Mouse (Mus musculus): ENCODE measurements around the gene Prl2c2.
"Not testable (repeated sequence)": the region's sequence is repeated elsewhere in the genome, so short reads cannot be mapped to it uniquely, and the experiment has no call there.

Gene Prl2c2

DNA sequence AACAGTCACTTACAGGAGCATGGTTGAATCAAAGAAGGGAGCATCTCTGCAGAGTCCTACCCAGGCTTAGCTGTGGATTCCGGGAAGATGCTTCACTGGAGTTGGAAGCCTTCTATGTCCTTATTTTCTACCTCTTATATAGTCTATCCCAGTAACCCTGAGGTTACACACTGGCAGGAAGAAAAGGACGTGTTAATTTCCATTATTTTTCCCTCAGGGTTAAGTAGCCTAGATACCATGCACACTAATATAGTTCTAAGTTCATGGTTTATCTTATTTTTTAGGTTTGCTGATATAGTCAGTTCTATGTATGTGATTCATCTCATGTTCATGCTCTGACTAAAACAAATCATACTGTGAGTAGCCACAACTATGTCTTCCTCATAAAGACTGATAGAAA, at the start of gene Prl2c2:
Prl2c2 (minus strand) TSS at position 101 of the 400 bp plus-strand sequence.
- DNase-seq (ENCODE audit: low spot score in 2 of 2), result not testable (repeated sequence)

DNA sequence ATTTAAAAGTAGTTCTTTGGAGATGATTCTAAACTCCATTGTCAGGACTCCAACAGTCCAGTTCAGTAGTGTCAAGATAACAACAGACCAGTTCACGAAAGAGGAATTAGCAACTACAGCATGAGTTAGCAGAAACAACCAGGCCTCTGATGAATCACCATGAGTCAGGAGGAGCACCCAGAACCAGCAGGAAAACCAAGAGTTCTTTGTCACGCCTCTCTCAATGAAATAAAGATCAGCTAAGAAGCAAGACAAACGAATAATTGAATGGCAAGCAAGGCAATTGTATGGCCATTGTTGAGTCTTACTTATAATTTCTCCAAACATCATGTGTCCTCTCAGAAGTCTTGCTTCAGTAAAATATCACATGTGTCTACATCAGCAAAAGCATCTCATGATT, 20.7 kb upstream of the Prl2c2 start:
- DNase-seq (ENCODE audit: low spot score in 2 of 2), result not testable (repeated sequence)

- DNase-seq (ENCODE audit: low spot score in 2 of 2), result not testable (repeated sequence)
Measured at GRCm38 (mm10) chr13:13013993-13014549, 8.9 kb upstream of the Prl2c2 start.
